Mouse (Mus musculus) hindbrain, postnatal 0 days (tissue): ENCODE measurements around the gene Cacnb2. TPM values are rescaled to one million over a fixed set of nuclear protein-coding genes. Genes with fewer than 3 reads are reported as not detected.

Experiments
- ATAC-seq: fragments of 200-750 bp; cut with Nextera tagmentation; 2 replicates; pipeline ENCODE4 v1.8.0; 2017; ENCODE audit warnings: mild to moderate bottlenecking, moderate TSS enrichment, moderate library complexity
- DNase-seq: peaks from one replicate; pipeline ENCODE4 v3.0.0-alpha.2; 2015; ENCODE audit warnings: low spot score
- H3K27ac ChIP-seq: fragments of 300-500 bp; sonication (generic); 2 replicates; pipeline ENCODE4 v1.5.1; 2014; ENCODE audit warnings: mild to moderate bottlenecking
- H3K27me3 ChIP-seq: fragments of 300-500 bp; sonication (generic); 2 replicates; pipeline ENCODE4 v1.6.1; 2014; ENCODE audit warnings: low read length, mixed read lengths; ENCODE audit not compliant: insufficient read depth
- H3K36me3 ChIP-seq: fragments of 300-500 bp; sonication (generic); 2 replicates; pipeline ENCODE4 v1.6.1; 2014; ENCODE audit warnings: low read length, mixed read lengths; ENCODE audit not compliant: insufficient read depth
- H3K4me1 ChIP-seq: fragments of 300-500 bp; sonication (generic); 2 replicates; pipeline ENCODE4 v1.6.1; 2014; ENCODE audit warnings: antibody characterized with exemption, low read length, mixed read lengths; ENCODE audit not compliant: insufficient read depth
- H3K4me2 ChIP-seq: fragments of 300-500 bp; sonication (generic); 2 replicates; pipeline ENCODE4 v1.6.1; 2014; ENCODE audit warnings: low read depth, mild to moderate bottlenecking, low read length, moderate library complexity, mixed read lengths
- H3K4me3 ChIP-seq: fragments of 300-500 bp; sonication (generic); 2 replicates; pipeline ENCODE4 v1.5.1; 2014; ENCODE audit warnings: low read length
- H3K9ac ChIP-seq: fragments of 300-500 bp; sonication (generic); replicated peaks from 2 replicates; pipeline ENCODE4 v1.6.1; 2014; ENCODE audit warnings: mild to moderate bottlenecking, low read length, moderate library complexity, mixed read lengths
- H3K9me3 ChIP-seq: fragments of 300-500 bp; sonication (generic); 2 replicates; pipeline ENCODE4 v1.6.1; 2016; ENCODE audit warnings: low read length, mixed read lengths
- CTCF ChIP-seq: IDR thresholded peaks from 2 replicates; pipeline ENCODE4 v1.5.1; 2016; ENCODE audit warnings: antibody characterized with exemption, control low read depth, low read depth
- WGBS: fragments of 180-500 bp; shearing (Covaris S2); extraction: QIAGEN DNeasy Blood & Tissue Kit; methylation state at CpG from one replicate; pipeline ENCODE4 v1.1.7; 2014; 5-methylcytosine and 5-hydroxymethylcytosine counted together
- polyA plus RNA-seq: library from polyadenylated mRNA; unstranded; fragments of >200 nt; fragmentation: Nextera tagmentation; extraction: Ambion mirVana; gene quantifications from 2 replicates; pipeline ENCODE4 v1.2.1, GENCODE M21; 2015
- total RNA-seq: library from RNA; depleted of rRNA; stranded (reverse); fragments of >200 nt; gene quantifications from 2 replicates; pipeline ENCODE4 v1.2.3, GENCODE M21; 2014

The Cacnb2 gene
- total and polyA plus RNA-seq, 2 experiments from 2014 or later: 8.1 to 21.7 TPM

DNA sequence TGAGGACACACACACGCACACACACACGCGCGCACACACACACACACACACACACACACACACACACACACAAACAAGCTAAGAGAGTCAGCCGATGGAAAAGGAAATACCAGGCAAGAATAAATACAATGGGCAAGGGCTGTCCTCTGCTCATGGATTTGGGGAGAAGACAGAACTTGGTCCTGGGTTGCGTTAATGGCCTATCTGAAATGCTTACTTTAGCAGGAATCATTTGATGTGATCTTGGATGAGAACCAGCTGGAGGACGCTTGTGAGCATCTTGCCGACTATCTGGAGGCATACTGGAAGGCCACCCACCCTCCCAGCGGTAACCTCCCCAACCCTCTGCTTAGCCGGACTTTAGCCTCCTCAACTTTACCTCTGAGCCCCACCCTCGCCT is 381.1 kb downstream of the Cacnb2 start:
- Histone ChIP-seq H3K9me3 (no peaks in the 10 kb centered on the region), H3K4me3 (no peak overlapping the region), H3K9ac (no peak overlapping the region), H3K27ac (no peak overlapping the region), H3K36me3 (peaks cover 4% of the 10 kb centered on the region; the same call in 1 of the 2 replicates), H3K4me1 (no peaks in the 10 kb centered on the region), H3K27me3 (no peaks in the 10 kb centered on the region), H3K4me2 (no peak overlapping the region)
- 89% methylated on average over 11 of the region's 11 CpGs for WGBS
- no peak for TF ChIP-seq CTCF
- DNase-seq (no peak), ATAC-seq (no peak)

DNA sequence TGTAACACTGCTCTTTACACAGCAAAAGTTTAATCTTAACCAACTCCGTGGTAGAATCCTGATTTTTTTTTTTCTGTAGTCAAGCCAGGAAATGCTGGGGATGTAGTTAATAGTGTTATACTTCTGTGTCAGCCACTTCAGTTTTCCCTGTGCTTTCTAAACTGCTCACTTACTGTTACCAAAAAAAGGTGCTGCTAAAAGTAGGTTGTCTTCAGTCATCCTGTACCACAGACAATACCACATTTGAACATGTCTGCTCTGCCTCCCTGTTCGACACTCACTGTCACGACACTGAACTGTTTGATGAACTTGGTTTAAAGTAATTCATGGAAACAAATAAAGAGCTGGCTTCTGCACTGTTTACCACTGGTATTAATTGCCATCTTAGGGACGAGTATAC is 385.6 kb downstream of the Cacnb2 start:
- no peaks in the 10 kb centered on the region for H3K4me1 ChIP-seq
- no peaks in the 10 kb centered on the region for H3K27me3 ChIP-seq
- H3K27ac ChIP-seq: no peak overlapping the region
- no peaks in the 10 kb centered on the region for H3K9me3 ChIP-seq
- no peak overlapping the region for H3K9ac ChIP-seq
- DNase-seq: no peak
- H3K4me3 ChIP-seq: no peak overlapping the region
- TF ChIP-seq CTCF: no peak
- peaks cover 4% of the 10 kb centered on the region; the same call in 1 of the 2 replicates for H3K36me3 ChIP-seq
- WGBS: 85% methylated on average over 4 of the region's 4 CpGs
- H3K4me2 ChIP-seq: no peak overlapping the region
- no peak for ATAC-seq

DNA sequence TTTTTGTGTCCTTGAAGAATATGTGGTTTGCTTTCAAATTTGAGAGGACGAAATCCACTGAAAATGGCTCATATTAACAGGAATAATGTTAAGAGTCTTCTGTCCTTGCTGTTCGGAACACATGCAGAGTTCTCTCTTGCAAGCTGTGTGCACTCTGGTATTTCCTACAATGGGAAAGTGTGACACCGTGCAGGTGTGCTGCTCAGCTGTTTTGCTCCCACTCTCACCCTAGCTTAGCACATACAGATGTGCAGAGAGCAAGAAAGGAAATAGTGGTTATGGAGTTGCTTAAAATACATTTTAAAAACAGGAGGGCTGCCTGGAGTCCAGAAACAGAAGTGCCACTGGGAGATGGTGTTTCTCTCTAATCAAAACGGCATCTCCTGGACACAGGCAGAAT is 386.5 kb downstream of the Cacnb2 start:
- Histone ChIP-seq H3K4me1 (no peaks in the 10 kb centered on the region), H3K27ac (no peak overlapping the region), H3K9ac (no peak overlapping the region), H3K4me2 (no peak overlapping the region), H3K36me3 (peaks cover 4% of the 10 kb centered on the region; the same call in 1 of the 2 replicates), H3K4me3 (no peak overlapping the region), H3K9me3 (no peaks in the 10 kb centered on the region), H3K27me3 (no peaks in the 10 kb centered on the region)
- 89% methylated on average over 4 of the region's 4 CpGs for WGBS
- no peak for DNase-seq
- no peak for ATAC-seq
- no peak for TF ChIP-seq CTCF

DNA sequence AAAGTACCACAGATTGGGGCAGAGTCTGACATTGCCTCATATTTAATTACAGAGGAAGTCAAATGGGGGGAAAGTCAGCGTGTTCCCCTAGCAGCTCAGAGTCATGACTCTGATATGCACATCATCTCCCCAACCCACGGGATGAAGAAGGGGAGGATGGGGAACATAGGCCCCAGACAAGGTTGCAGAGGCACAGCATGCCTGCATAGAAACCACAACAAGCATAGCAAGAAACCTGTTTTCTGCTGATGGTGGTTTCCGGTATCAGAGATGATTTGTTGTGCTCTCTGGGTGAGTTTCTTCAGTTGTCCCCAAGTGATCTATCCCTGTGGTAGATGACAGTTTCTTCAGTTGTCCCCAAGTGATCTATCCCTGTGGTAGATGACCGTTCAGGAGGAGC is 389.6 kb downstream of the Cacnb2 start:
- H3K27me3 ChIP-seq: no peaks in the 10 kb centered on the region
- H3K4me1 ChIP-seq: no peaks in the 10 kb centered on the region
- H3K27ac ChIP-seq: no peak overlapping the region
- H3K36me3 ChIP-seq: no peaks in the 10 kb centered on the region
- no peak overlapping the region for H3K9ac ChIP-seq
- H3K4me2 ChIP-seq: no peak overlapping the region
- no peak for TF ChIP-seq CTCF
- DNase-seq (no peak), ATAC-seq (no peak)
- no peaks in the 10 kb centered on the region for H3K9me3 ChIP-seq
- no peak overlapping the region for H3K4me3 ChIP-seq
- 90% methylated on average over 4 of the region's 4 CpGs for WGBS

DNA sequence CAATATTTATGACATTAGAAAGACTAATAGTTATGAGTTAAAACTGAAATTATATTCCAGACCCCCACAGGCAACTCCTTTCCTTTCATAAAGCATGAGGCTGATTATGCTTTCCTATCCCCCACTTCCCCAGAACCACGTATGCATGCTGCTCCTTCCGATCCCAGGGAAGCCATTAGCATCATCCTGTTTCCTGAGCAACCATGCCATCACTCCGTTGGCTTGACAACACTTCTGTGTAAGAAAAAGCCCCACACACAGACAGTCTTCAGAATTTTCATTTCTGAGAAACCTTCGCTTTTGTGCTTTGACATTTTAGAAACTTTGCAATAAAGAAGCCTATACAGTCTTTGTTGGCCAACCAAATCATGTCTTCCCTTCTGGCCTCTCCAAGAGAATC is 393.1 kb downstream of the Cacnb2 start:
- Histone ChIP-seq H3K4me2 (no peak overlapping the region), H3K27me3 (no peaks in the 10 kb centered on the region), H3K9me3 (no peaks in the 10 kb centered on the region), H3K9ac (no peak overlapping the region), H3K27ac (no peak overlapping the region), H3K4me1 (no peaks in the 10 kb centered on the region), H3K36me3 (no peaks in the 10 kb centered on the region), H3K4me3 (no peak overlapping the region)
- WGBS: 46% methylated on average over 4 of the region's 4 CpGs
- ATAC-seq (no peak), DNase-seq (no peak)
- TF ChIP-seq CTCF: no peak

DNA sequence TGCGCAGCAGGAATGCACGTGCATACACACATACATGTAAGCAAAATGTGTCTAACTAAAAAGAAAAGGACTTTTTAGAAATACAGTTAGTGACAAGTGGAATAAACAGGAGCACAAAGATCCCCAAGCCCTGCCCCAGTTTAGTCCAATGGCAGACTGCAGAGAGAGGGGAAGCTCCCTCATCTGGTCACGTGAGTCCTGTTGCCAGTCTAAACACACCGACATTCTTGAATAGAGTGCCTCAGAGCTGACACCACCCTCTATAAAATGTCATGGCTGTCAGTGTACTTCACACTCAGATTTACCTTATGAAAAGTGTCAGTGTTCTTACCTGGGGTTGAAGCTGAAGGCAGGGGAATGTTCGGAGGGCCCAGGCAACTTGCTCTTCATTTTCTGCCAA is 394.9 kb downstream of the Cacnb2 start:
- Histone ChIP-seq H3K9me3 (no peaks in the 10 kb centered on the region), H3K4me2 (no peak overlapping the region), H3K36me3 (no peaks in the 10 kb centered on the region), H3K4me1 (no peaks in the 10 kb centered on the region), H3K4me3 (no peak overlapping the region), H3K27me3 (no peaks in the 10 kb centered on the region), H3K9ac (no peak overlapping the region), H3K27ac (no peak overlapping the region)
- ATAC-seq (no peak), DNase-seq (no peak)
- no peak for TF ChIP-seq CTCF
- WGBS: 90% methylated on average over 5 of the region's 5 CpGs

DNA sequence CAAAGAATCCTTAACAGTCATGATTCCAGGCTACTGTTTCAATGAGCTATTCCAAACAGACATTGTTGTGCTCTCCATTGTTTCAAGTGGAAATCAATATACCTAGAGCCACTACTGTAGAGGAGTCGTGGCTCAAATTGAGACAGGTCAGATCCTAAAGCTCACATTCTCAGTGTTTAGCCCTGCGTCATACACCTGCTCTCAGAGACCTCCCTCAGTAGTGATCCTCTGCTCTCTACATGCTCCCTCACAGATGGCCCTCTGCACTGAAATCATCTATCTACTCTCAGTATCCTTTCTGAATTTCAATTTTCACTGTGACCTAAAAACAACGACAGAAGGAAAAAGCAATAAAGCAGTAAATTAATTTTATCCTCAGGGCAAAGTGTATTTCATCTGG is 404.6 kb downstream of the Cacnb2 start:
- H3K36me3 ChIP-seq: no peaks in the 10 kb centered on the region

More for the DNA sequence above, 404.6 kb downstream of the Cacnb2 start:
- 68% methylated on average over 3 of the region's 3 CpGs for WGBS
- TF ChIP-seq CTCF: no peak
- no peaks in the 10 kb centered on the region for H3K27me3 ChIP-seq
- ATAC-seq: peak; percentile 51; the same call in 1 of the 2 replicates
- H3K9ac ChIP-seq: no peak overlapping the region
- no peak overlapping the region for H3K4me3 ChIP-seq
- no peak for DNase-seq
- H3K4me2 ChIP-seq: no peak overlapping the region
- H3K27ac ChIP-seq: no peak overlapping the region
- no peaks in the 10 kb centered on the region for H3K4me1 ChIP-seq
- no peaks in the 10 kb centered on the region for H3K9me3 ChIP-seq
